Mouse (Mus musculus) effector memory CD4-positive, alpha-beta T cell, adult 7 months (primary cell): ENCODE measurements around the gene Il24. TPM values are rescaled to one million over a fixed set of nuclear protein-coding genes. Genes with fewer than 3 reads are reported as not detected.

Experiments
- polyA plus RNA-seq: library from polyadenylated mRNA; unstranded; fragments of 100-300 nt; shearing (Covaris generic); gene quantifications from one replicate; pipeline ENCODE4 v1.2.1, GENCODE M21; 2017

The Il24 gene
- polyA plus RNA-seq, result not detected

DNA sequence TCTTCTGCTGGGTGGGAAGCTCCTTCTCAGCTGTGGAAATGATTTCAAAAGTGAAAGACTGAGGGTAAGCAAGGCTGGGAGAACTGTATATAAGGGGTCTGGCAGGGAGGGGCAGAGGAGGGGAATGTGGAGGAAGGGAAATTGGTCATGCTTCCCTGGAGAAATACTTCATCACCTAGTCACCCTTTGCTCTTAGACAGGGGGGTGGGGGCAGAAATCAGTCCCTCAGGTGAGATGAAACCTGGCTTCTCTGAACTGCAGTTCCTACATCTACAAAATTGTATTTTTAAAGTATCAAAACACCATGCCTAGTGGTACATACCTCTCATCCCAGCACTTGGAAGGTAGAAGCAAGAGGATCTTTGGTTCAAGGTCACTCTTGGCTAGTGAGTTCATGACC lies at the start of gene Il24:
Il24 (minus strand) TSS at position 101 of the 400 bp plus-strand sequence.

DNA sequence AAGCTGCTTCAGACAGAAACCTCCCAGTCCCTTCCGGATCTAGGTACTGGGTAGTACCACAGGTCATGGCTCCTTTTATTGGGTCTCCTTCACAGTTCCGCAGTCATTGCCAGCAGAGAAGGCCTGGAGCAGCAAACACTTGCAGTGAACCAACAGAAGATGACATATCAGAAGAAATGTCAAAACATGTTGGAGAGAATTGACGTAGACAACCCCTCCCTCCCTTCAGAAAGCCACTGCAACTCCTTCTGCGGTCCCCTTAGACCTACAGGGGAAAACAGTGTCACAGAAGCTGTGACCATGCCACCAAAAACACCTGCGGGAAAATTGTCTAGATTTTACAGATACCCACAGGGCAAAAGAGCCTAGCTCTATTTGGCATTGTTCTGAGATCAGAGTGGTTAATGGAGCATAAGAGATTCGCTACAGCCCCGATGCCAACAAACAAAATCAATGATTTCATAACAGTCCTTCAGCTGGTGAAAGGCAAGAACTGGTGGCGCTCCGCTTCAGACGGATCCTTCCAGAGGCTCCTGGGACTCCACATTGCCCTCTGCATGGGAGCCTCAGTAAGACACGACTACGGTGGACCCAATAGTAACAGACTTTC lies 24.3 kb upstream of the Il24 start, which contains the start of gene Il20:
Il20 (minus strand) TSS at position 51 of the 610 bp plus-strand sequence.

DNA sequence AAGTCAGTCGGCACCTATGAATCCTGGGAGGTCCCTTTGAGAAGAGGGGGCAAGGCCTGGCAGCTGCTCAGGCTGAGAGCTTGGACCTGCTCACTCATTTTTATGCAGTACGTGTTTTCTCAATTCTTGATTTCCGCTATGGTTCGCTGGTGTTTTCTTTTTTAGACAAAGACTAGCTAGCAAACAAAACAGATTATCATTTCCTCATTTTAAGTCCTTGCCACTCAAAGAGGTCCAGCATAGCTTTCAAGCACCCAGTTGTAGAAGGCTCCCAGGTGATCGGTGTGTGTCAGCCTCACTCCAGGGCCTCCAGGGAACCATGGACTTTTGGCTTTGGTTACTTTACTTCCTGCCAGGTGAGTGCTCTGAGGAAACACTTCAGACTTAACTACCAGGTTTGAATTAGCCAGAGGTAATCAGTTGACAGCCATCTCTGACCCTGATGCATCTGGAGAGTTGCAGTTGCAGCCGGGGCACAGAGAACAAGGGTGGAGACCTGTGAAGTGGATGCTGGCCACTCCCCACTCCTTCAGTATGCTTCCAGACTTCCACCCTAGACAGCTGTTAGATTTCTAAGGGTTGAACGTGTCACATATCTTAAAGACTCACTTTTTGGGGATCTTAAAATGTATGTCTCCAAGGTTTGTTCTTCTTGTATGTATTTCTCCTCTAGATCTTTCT lies 21.6 kb downstream of the Il24 start, which contains the start of gene Fcmr:
Fcmr (plus strand) TSS at position 129 of the 681 bp plus-strand sequence.

Other genes starting within 250 kb of the Il24 start
- not detected for gene C4bp, start 225.8 kb downstream of the Il24 start, polyA plus RNA-seq
- not detected for gene Gm29427, start 171.7 kb downstream of the Il24 start, polyA plus RNA-seq
- 3.6 TPM for gene Yod1, start 170.1 kb downstream of the Il24 start, polyA plus RNA-seq
- gene Pfkfb2, start 158.2 kb downstream of the Il24 start, polyA plus RNA-seq, result 5.5 TPM
- gene AA986860, start 155.5 kb downstream of the Il24 start, polyA plus RNA-seq, result not detected
- not detected for gene Fcamr, start 86.6 kb downstream of the Il24 start, polyA plus RNA-seq
- gene Pigr, start 60.8 kb downstream of the Il24 start, polyA plus RNA-seq, result 0.51 TPM
- not detected for gene Fcmr, start 21.8 kb downstream of the Il24 start, polyA plus RNA-seq
- gene Il20, start 24.0 kb upstream of the Il24 start, polyA plus RNA-seq, result not detected
- not detected for gene Il19, start 52.7 kb upstream of the Il24 start, polyA plus RNA-seq
- 0.88 TPM for gene Il10, start 132.4 kb upstream of the Il24 start, polyA plus RNA-seq
- 179 TPM for gene Mapkapk2, start 210.4 kb upstream of the Il24 start, polyA plus RNA-seq